Mouse (Mus musculus) lung, adult 18-20 months (tissue): Measurements from ENCODE around the gene Map2k2.
A peak's percentile ranks its signal among the peaks of the same experiment; 100 is the strongest.
"Not testable (repeated sequence)": the region's sequence is repeated elsewhere in the genome, so short reads cannot be mapped to it uniquely, and the experiment has no call there.

ENCODE experiments used
- DNase-seq, 2 experiments: peaks; one replicate each; pipeline ENCODE4 v3.0.0; 2022; ENCODE audit warnings: mixed read lengths in 2 of 2

Gene Map2k2

DNA sequence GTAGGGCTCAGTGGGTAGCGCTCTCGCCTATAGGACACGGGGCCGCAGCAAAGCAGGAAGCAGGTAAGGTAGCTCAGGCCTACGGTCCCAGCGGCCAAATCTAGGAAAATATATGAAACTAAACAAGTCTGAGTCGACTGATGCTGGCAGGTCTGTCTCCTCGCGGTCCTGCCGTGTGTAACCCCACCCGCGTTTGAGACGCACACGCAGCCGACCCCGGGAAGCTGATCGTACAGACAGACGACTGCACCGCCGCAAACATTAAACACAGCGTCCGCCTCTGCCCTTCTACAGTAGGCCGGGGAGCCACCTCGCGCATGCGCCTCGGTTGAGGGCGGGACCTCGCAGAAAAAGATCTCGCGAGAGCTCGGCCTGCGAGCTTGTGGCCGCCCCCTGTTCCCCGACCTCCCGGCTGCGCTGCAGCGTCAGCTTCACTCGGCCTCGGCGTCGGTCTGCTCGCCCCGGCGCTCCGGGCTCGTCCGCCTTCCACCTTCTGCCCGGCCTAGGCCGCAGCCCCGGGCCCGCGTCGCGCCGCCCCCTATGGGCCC lies at the start of gene Map2k2:
TSS of gene Map2k2 (plus strand) at position 351 of the 548 bp plus-strand sequence.
- peak; percentile 96 to 98 for DNase-seq

DNA sequence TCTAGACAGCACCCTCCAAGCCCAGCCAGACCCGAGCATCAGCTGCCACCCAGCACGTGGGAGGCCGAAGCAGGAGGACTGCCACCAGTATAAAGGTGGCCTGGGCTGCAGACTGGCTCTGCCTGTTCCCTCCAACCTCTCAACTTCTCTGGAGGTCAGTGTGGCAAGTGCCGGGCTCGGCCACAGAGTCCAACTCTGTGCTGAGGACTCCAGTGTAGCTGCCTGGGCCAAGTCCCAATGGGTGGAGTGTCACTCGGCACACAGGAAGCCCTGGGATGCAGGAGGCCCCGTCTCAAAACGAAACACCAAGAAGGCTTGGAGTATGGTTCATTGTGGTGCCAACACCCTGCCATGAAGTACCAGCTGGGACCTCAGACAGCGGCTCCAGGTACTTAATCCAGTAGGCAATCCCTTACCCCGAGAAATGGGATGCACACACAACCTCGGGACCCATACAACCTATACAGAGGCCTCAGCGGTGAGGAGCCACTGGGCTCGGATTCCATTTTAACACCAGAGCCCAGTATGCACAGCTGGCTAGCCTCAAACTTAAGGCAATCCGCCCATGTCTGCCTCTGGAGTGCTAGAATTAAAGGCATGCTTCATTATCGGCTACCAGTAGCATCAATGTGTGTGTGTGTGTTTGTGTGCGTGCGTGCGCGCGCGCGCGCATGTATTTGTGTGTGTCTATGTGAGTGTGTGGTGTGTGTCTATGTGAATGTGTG lies 48.1 kb upstream of the Map2k2 start:
- DNase-seq = no peak

DNA sequence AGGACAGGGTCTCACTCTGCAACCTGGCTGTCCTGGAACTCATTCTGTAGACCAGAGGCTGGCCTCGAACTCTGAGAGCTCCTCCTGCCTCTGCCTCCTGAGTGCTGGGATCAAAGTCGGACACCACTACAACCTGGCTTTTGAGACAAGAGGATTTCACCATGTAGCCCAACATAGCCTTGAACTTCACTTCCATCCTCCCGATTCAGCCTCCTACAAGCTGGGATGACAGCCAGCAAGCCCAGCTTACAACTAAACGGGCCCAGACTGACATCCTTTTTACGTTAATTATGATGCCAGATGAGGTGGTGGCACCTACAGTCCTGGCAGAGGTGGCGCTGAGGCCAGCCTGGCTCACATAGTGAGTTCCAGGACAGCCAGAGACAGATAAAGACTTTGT lies 46.8 kb upstream of the Map2k2 start:
- DNase-seq = no peak

DNA sequence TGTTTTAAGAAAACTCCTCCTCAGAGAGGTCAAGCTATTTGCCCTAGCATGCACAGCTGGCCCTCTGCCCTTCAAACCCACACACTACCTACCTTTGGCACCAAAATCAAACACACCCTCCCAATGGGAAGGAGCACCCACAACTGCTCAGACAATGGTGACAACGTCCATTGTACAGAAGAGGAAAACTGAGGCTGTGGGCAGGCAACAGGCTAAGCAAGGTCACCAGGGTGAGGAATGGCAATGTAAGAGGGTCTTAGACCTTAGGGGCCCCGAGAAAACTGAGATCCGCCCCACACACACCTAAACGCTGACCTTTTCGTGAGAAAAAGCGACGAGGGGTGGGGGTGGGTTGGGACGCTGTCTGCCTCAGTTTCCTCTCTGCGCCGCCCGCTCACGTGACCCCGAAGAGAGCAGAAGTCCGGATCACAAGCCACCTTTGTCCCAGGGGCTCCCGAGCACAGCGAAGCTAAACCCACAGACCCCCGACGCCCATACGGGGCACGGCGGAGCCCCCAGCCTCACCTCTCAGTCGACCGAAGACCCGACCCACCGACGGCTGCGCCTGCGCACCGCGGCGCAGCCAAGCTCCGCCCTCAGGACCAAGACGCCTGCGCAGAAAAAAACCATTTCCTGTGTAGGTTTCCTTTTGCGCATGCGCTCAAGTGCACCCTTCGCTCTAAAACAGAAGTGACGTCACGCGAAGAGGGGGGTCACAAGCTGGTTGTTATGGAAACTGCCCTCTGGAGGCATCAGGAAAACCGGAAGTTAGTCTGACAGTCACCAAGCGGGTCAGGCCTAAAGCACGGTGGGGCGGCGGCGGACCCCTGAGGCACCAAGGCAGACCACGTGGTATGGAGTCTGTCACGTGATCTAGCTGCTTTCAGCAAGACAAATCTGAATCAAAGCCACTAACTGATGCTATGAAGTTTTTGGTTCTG lies 45.8 kb upstream of the Map2k2 start, which contains the start of gene Sgta:
TSS of gene Sgta (minus strand) at position 579 of the 941 bp plus-strand sequence.
- DNase-seq = peak; percentile 99 to 100

DNA sequence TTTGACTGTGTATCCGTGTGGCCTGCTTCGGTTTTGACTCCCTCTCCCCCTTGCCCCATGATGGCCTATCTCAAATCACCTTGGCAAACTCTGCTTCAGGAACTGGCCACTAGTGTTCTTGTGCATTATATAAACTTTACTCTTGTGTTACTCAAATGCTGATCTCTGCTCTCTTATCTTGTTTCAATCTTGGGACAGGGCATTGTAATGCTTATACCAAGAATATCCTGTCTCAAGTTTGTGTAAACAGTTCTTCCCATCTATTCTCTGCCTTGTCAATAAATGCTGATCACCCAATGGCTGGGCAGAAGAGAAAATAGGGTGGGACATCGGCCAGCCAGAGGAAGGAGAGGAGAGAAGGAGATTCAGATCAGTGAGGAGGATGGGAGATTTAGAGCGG lies 43.0 kb upstream of the Map2k2 start:
- DNase-seq = peak; percentile 28 to 48

DNA sequence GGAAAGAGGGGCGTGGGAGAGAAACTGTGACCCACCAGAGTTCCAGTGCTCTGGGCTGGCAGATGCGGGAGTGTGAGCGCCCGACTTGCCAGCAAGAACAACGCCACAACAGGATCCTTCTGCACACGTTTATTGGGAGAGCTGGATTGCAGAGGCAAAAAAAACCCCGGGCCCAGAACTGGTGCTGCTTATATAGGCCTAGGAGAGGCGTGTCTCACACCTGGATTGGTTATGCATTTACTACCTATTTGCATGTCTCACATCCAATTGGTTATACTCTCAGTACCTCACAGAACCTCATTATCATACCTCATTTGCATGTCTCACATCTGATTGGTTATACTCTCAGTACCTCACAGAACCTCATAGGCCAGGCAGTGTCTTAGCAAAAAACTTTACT lies 41.2 kb upstream of the Map2k2 start:
- DNase-seq = not testable (repeated sequence)

DNA sequence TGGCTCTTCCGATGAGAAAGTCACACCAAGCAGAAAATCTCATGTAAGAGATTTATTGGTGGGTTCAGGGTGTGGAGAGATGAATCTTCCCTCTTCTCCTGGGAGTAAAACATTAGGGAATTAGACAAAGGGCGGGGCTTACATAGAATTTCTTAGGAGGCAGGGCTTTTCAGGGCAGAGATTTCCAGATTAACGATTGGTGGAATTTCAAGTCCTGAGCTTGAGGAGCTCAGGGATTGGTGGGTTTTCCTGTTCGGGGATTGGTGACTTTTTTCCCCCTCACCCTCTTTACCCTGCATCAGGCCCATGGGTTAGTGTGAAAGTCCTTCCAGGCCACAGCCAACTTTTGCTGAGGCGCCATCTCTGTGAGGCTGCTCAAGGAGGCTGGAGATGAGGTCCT lies 37.0 kb upstream of the Map2k2 start:
- DNase-seq = no peak

DNA sequence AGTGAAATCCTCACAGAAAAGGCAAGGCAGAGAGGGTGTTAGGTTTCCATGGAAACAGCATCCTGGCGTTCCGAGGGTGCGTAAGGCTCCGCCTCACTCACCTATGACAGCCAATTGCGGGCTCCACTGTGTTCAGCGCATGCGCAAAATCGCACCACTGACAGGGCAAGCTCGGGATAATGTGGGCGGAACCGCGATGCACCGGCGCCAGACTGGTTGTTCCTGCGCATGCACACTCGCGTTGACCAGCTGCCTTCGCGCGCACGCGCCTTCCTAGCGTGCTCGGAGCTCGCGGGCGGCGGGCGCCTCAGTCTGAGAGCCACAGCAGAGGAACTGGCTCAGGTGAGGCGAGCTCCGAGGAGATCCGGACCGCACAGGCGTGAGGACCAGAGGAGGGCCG lies 35.9 kb upstream of the Map2k2 start, which contains the start of gene Thop1:
TSS of gene Thop1 (plus strand) at position 200 of the 400 bp plus-strand sequence.
- peak; percentile 98 to 99 for DNase-seq

DNA sequence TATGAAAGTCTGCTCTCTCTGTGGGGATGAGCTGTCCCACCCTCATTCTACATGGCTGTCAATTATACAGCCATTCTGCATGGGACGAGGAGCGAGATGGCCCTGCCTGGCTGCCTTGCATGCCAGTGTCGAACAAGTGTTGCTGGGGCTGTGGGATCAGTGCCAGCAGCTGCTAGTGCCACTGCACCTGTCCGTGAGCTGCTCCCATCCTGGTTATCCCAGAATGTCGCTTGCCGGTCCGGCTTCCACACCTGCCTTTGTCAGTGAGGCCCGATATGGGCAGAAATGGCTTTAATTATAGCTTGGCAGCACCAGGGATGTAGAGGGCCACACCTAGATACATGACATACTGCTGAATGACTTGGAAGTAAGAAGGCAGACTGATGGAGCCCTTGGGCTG lies 33.4 kb upstream of the Map2k2 start:
- no peak for DNase-seq

DNA sequence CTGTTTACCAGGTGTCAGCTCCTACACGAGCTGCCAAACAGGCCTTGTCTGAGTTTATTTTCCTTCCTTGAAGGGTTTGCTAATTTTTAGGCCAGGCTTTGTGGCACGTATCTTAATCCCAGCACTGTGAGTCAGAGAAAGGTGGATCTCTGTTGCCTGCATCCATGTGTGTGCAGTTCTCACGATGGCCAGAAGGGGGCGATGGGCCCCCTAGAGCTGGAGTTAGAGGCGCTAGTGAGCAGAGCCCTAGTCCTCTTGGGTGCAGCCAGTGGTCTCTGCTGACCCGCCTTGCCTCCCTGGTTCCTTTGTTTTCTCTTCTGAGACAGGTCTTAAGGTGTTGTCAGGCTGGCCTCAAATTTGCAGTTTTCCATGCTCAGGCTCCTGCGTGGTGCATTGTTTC lies 32.3 kb upstream of the Map2k2 start:
- no peak for DNase-seq

DNA sequence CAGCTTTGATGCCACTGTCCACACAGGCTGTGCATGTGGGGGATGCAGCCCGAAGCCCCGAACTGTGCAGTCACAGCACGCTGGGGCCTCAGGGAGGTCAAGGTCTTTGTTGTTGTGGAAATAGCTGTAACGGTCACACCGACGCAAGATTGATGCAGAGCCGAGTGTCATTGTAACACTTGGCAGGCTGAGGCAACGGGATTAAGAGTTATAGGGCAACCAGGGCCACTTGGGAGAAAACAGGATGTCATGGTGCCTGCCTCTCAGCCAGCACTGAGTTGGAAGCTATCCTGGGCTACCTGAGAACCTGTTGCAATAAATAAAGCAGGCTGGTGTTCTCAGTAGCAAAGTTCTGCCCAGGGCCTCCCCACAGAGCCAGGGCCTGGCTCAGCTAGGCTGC lies 30.0 kb upstream of the Map2k2 start:
- no peak for DNase-seq

DNA sequence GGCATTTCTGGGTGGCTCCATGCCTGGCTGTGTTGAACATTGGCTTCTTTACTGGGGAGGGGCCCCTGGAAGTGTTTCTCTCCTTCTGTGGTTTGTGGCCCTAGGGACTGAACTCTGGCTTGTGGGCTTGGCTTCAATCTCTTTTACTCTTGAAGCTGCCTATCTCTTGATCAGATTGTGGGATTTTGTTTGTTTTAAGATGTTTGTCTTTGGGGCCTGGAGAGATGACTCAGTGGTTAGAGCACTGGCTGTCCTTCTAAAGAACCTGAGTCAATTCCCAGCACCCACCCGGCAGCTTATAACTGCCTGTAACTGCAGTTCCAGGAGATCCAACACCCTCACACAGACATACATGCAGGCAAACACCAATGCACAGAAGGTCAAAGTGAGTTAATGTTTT lies 29.4 kb upstream of the Map2k2 start:
- no peak for DNase-seq

DNA sequence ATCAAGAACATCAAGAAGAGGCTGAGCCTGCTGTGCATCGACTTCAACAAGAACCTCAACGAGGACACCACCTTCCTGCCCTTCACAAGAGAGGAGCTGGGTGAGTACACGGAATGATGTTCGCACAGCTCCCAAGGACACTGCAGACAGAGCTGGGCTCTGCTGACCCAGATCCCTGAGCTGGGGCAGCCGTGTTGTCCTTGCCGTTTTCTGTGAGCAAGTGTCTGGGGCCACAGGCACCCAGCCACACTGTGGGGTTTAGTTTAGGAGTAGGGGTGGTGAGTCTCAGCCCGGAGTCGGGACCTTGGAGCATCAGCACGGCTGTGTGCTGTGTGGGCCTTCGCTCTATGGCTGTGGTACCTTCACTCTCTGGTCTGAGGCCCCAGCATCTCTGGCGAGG lies 27.8 kb upstream of the Map2k2 start:
- DNase-seq = no peak

DNA sequence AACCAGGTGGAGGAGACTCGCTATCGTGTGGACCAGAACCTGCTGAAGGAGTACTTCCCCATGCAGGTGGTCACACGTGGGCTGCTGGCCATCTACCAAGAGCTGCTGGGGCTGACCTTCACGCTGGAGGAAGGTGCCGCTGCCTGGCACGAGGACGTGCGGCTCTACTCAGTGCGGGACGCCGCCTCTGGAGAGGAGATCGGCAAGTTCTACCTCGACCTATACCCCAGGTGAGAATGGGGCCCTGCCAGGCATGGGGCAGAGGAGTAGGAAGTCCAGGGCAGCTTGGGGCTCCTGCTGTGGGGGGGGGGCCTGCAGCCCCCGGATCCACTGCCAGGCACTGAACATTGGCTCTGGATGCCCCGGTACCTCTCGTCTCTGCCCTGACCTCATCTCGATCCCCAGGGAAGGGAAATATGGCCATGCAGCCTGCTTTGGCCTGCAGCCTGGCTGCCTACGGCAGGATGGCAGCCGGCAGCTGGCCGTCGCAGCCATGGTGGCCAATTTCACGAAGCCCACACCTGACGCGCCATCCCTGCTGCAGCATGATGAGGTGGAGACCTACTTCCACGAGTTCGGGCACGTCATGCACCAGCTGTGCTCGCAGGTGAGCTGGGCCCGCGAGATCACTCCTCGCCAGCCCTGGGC lies 25.6 kb upstream of the Map2k2 start:
- DNase-seq = no peak

DNA sequence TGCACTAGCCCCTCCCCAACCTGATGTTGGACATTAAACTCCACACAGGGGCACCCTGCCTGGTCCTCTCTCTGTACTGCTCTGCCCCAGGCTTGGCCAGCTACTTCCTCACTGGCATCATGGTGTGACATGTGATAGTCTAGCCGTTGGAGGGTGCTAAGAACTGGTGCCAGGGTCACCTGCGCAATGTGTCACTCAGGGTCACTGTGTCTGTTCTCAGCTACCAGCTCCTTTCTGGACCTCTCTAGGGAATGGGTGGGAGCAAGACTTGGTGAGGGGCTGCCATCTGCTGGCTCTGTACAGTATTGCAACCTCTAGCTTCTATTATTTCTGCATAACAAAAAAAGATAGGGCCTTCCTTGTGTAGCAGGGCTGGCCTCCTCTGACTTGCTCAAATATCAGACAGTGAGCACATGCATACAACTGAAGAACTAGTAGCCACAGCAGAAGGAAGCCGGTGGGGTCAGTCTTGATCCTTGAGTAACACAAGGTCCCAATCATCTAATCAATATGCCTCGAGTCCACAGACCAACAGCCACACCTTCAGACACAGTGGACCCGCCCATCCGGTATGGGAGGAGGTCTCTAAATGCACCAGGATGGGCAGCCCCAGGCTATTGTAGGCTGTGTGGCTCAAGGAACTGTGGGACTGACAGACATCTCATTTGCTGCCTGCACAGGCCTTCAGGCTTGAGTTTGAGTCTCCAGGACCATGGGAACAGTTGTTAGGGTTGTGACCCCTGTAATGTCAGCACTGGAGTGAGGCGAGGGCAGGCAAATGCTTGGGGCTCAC lies 23.4 kb upstream of the Map2k2 start:
- peak; percentile 64 for DNase-seq

DNA sequence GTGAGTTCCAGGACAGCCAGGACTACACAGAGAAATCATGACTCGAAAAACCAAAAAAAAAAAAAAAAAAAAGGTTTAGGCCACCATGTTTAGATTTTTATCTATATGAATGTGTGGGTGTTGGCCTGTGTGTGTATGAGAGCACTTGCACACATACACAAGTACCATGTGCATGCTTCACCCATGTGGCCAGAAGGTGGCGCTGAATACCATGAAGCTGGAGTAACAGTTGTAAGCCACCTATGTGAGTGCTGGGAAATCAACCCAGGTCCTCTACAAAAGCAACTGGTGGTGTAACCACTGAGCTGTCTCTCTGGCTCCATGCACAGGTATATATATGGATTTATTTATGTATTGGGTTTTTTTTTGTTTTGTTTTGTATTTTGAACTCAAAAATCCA lies 18.7 kb upstream of the Map2k2 start:
- DNase-seq = peak; percentile 21 to 24

DNA sequence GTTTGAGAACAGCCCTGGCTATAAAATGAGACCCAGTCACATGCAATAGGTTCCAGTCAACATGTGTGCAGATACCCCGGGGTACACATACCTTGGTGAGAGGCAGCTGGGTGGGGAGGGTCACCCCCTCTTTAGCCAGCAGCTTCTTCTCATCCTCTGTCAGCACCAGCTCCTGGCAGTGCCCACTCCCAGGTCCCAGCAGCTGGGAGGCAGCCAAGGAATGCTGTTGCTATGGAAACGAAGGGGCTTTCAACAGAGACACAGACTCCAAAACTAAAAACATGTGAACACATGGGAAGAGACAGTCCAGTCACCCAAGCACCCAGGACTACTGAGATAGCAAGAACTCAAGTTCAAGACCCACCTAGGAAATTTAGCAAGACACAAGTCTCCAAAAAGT lies 16.5 kb upstream of the Map2k2 start:
- DNase-seq = no peak

DNA sequence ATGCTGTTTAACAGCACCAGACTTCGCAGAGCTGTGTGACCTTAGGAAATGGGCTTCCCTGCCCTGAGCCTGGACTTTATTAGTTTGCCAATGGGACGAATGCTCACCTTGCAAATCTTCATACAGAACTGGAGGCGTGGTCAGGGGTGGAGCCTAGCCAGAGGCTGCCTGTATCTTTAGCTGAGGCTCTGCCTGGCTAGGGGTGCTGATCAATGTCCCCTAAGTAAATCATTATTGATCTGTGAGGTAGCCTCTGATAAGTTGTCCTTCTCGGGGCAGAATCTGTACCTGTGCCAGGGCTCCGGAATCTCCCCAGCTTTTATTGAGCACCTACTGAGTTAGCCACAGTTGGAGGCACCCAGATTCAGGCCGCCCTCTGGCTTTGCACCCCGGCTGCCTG lies 15.1 kb upstream of the Map2k2 start:
- DNase-seq = no peak

DNA sequence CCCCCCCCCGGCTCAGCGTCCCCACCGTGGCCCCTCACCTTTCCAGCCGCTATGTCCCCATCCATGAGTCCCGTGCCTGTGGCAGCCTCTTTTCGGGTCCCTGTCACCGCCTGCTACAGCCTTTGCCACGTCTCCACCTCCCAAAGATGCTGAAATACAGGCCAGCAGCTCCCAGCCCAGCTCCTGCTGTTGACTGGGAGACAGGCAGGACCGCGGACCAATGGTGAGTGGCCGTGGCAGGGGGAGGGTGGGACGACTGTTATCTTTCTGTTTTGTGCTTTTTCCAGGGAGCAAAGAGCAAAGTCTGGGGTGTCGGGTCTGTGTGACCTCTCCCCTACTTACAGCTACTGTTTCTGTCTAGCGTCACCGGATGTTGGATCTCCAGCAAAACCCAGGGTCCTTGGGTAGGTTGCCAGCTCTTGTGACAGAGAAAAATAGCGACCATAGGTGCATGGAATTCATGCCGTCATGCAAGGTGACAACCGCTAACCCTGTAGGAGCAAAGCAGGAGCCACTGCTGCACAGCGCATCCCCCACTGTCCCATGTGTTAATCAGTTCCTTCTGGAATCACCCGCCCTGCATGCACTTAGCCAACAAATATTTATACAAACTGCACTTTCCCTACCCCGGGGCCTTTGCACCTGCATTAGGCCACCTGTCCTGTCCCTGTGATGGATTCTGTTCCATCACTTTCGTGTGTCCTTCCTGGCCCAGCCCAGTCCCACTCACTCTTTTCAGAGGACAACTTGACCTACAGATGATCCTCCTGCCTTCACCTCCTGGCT lies 13.1 kb upstream of the Map2k2 start:
- no peak for DNase-seq

DNA sequence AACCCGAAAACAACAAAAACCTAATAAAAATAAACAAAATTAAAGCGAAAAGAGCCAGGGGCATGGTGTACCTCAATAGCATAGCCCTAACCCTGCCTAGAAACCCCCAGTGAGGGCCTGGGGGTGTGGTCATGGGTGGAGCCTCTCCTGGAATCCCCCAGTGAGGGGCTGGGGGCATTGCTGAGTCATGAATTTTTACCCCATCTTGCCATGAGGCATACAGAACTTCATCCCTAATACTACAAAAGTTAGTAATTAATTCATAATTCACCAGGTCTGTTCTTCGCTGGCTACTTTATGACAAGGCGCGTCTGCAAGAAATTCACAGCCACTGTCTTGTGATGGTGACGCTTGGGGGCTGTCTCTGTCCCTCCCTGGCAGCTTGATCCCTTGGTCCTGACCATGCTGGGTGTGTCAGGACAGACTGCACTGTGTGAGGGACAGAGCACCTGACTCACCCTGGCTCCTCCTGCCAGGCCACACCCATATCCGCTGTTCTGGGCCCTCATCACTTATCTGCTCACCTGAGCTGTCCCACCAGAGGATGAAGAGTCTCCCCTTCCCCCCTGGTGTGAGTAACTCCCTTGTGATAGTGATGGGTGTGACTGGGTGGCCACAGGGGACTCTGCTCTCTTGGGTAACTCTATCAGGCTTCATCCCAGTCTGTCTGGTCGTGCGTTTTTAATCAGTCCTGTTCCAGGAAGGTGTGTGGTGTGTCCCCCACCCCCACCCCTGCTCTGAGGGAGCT lies 10.6 kb upstream of the Map2k2 start:
- DNase-seq = no peak
